Mouse (Mus musculus) lung, postnatal 0 days (tissue): ENCODE measurements around the gene Gm49342.
"Not testable (repeated sequence)": the region's sequence is repeated elsewhere in the genome, so short reads cannot be mapped to it uniquely, and the experiment has no call there.

Experiments
- CTCF ChIP-seq: IDR thresholded peaks from 2 replicates; pipeline ENCODE4 v1.5.1; 2016; ENCODE audit warnings: antibody characterized with exemption, mild to moderate bottlenecking
- EP300 ChIP-seq: IDR thresholded peaks from 2 replicates; pipeline ENCODE4 v1.6.1; 2016; ENCODE audit warnings: antibody characterized with exemption, mild to moderate bottlenecking, control low read depth

GRCm38 (mm10) chr14:50955942-50956508, 11.7 kb downstream of the Gm49342 start, which contains the start of gene Pnp2:
- peak; percentile 33 for TF ChIP-seq CTCF
- TF ChIP-seq EP300: not testable (repeated sequence)
